Mouse (Mus musculus) cerebellum, adult 2 months (tissue): ENCODE measurements around the gene Hdac7.

ENCODE experiments used
- CTCF ChIP-seq: fragments of 200-500 bp; IDR thresholded peaks from 2 replicates; pipeline ENCODE4 v1.5.1; 2011; ENCODE audit warnings: low read depth, mild to moderate bottlenecking, control low read depth, low read length, moderate library complexity, borderline replicate concordance; ENCODE audit not compliant: insufficient read depth
- POLR2A ChIP-seq: fragments of 200-500 bp; IDR thresholded peaks from 2 replicates; pipeline ENCODE4 v1.6.1; 2011; ENCODE audit warnings: low read length, control low read depth, borderline replicate concordance; ENCODE audit not compliant: insufficient read depth

DNA sequence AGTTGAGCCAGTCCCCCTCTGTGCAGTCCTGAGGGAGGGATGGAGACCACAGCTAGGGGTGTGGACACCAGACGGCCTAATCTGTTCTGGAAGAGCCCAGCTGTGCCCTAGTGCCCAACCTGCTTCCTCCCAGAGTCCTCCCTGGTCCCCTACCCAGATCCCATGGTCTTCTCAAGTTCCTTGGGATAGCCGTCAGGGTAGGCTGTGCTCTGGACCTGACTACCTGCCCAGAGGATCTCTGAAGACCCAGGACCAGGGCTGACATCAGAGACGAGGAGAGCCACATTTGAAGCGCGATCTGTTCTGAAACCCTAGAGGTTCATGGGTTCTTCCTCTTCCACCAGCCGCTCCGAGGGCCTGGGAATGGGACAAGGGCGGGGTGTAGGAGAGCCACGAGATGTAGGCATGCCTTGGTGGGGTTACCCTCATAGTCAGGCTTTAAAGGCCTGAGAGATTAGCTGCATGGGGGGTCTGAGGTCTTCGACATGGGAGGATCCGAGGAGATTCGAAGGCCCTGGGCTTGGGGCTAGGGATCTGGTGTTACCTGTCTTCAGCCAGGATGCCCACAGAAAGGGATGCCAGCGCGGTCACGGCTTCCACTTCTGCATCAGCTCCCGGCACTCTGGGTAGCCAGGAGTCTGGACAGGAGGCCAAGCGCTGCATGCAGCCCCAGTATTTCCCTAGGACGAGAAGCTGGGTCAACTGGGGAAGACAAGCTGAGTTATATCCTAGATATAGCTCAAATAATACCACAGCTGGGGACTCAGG is 50.7 kb downstream of the Hdac7 start:
- no peak for TF ChIP-seq POLR2A
- TF ChIP-seq CTCF: no peak
